Mouse (Mus musculus): ENCODE measurements around the gene Sox5. TPM values are rescaled to one million over a fixed set of nuclear protein-coding genes. Genes with fewer than 3 reads are reported as not detected.

Gene Sox5
- total RNA-seq, 2 experiments from 2014 or later: 0.64 to 0.70 TPM

DNA sequence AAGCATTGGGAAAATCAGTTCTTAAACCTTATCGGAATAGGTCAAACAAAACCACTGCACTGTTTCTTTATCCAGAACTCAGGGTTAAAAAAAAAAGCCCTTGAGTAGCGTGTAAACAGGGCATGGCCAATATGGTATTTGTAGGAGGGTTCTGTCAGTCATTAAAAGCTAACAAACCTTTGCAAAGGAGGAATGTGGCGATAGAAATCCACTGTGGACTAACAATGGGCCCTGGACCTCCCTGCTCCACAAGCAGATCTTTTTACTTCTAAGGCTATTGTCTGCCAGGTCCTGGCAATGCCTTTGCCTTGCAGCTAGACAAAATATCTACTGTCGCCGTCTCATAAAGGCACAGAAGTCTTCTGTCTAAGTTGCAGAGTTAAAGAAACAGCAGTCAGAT, 738.8 kb downstream of the Sox5 start:
- no peak for DNase-seq

DNA sequence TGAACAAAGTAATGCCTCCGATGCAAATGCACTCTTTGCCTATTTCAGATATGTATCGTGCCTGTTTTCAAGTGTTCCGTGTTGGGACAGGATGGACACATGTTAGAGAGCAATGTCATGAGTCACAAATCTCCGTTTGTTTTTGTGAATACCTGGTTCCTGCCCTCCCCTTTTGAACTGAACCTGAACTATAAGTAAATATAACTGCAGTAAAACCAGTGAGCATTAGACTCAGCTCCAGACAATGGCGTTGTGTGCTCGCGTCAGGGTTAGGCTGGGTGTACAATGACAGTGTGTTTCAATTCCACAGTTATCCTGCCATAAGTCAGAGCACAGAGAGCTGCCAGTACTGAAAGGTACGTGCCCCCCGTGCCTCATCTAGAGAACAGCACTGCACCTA, 739.8 kb downstream of the Sox5 start:
- no peak for DNase-seq

DNA sequence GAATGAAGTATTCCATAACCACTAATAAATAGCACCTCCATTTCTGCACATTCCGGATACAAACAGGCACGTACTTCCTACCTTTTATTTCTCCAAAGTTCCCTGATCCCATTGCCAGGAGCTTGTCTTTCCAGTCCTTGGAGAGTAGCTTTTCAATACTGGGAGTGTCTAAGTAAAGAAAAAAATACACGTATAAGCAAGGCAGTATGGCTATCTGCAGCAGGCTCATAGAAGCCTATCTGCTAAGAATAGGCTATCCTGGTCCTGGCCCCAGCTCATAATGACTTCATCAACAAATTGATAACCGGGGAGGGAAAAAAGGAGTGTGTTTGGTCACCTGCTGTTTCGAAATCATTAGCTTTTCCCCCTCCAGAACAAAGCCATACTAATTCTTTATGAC, 740.6 kb downstream of the Sox5 start:
- DNase-seq: no peak

DNA sequence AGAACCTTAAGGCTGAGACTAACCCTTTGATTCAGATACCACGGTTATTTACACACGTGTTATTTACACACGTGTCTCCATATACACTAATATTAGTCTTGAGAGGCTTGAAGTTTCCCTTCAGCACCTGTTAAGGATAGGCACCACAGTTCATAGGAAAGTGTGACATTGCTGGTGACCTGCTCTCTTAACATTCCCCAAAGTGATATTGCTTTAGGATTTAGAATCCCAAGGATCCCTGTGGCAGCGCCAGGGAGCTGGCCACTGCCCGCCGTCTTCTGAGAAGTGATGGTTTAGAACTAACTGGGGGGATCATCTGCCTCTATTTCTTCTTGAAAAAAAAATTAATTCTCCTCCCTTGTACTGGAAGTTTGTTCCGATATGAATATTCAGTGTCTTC, 741.4 kb downstream of the Sox5 start:
- DNase-seq: no peak

DNA sequence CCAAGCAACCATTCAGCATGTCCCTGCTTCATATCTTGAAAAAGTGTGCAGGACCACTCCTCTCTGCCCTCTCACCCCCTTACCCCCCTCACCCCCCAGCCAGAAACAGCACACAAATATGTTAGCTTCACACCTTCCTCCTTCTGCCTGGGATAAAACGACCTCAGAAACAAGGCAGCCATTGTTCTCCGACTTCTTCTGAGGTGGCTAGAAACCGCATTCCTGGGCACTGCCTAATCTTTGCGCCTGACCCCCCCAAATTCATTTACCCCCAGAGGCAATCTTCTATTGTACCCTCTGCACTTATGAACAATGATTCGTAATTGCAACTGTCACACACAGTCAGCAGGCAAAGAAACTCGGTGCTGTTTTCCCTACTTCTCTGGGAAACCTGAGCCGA, 742.6 kb downstream of the Sox5 start:
- no peak for DNase-seq

DNA sequence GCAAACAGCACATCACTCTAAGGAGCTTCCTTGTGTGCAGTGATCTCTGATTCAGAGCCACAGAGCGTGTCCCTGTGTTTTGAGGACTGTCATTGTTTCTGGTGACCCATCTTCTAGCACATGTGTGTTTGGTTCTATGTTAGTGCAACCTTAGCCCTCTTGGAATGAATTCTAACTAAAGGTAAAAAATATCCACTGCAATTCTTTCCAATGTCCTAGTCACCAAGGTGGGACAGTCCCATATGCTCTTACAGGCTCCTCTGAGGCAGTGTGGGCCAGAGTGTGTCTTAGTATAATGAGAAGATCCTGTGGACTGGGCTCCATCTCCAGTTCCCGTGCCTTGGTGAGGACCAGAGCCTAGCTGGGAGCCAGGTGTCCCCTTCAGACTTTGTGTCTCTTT, 748.6 kb downstream of the Sox5 start:
- no peak for DNase-seq

DNA sequence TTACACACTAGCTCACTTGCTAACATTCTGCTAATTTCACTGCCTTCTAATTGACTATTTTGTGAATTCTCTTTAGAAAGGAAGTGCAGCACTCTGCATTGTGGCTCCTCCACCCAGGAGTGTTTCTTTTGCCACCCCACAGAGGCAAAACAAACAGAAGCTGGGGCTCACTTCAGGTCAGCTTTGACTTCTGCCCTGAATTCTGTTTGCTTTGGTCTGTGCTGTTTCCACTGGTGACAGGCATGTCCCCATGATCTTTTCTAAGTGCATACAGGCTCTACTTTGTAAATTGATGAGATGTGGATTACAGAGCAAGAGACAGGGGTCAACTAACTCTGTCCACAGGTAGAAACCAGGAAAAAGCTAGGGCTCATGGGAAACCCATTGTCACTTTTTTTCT, 764.8 kb downstream of the Sox5 start:
- no peak for DNase-seq

DNA sequence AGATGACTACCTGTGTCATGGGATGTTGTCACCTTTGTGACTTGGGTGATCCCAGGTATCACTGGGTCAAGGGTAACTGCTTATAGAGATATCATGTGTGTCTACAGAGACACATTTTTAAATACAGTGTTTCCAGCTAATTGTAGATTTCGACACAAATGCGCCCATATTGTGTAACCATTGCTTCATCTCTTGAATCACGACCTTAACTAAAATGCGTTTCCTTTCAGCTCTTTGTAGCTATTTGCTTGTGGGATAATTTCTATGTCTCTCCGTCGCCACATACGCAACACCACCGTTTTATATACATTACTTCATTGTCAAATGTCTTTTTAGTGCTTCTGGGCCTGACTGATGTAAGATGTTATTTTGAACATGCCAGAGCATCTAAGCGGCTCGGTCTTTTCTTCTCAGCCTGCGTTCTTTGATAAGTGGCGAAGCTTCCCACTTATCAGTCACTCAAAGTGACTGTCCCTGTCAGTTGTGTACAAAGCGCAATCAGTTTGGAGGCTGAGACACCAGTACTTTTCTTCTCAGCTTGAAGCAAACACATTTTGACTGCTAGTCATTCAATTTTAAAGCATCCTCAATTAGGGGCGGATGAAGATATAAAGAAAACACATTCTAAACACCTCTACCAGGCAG, 769.8 kb downstream of the Sox5 start:
- DNase-seq: no peak

DNA sequence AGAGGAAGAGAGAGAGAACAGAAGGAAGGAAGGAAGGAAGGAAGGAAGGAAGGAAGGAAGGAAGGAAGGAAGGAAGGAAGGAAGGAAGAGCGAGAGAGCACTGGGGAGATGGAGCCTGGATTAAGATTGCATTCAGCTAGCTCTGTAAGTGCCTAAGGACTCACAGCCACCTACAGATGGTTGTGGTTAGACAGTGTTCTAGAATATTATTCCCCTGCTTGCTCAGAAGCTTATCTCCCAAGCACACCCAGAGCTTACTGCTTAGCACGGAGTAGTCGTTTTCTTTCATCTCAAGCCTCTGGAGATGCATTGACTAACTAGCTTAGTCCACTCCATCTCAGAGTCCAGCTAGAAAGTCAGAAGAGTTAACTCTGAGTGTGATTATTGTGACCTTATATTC, 770.8 kb downstream of the Sox5 start:
- DNase-seq: no peak

DNA sequence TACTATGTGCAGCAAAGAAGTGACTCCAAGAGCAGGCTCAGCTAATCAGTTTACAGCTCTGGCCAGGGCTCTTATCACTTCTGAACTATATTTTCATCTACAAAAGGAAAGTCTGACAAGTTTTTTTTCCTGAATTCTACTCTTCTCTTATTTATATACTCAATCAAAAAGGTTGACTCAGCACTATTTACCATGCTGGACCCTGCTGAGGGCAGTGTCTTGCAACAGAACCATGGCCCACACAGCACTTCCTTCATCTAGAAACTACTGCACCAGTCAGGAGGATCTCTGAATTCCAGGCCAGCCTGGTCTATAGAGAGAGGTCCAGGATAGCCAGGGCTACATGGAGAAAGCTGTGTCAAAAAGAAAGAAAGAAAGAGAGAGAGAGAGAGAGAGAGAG, 771.5 kb downstream of the Sox5 start:
- DNase-seq: no peak

DNA sequence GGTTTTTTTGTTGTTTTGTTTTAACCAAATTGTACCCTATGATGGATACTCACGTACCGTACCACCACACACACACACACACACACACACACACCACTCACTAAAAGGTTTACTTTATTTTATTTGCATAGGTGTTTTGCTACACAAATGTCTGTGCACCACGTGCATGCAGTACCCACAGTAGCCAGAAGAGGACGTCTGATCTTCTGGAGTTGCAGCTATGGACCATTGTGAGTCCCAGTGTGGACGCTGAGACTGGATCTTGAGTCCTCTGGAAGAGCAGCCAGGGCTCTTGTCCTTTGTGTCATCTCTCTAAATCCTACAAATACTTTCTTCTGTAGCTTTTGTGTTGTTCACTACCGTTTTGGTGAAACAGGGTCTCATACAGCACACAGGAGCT, 776.6 kb downstream of the Sox5 start:
- no peak for DNase-seq

DNA sequence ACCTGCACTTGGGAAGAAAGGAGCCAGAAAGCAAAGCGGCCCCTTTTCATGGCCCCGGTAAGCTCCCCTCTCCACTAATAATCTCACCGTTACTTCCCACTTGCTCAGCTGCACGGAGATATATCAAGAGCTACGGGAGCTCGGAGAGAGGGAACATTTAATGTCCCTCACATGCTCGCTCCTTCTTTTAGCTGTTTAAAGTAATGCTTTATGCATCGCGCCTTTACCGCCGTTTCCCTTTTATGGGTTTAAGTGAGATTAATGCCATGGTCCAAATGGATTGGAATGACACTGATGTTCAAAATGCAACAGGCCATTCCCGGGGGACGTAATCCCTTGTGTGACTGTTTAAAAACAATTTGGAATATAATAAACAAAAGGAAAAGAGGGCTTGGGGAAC, 783.6 kb downstream of the Sox5 start:
- DNase-seq: no peak

DNA sequence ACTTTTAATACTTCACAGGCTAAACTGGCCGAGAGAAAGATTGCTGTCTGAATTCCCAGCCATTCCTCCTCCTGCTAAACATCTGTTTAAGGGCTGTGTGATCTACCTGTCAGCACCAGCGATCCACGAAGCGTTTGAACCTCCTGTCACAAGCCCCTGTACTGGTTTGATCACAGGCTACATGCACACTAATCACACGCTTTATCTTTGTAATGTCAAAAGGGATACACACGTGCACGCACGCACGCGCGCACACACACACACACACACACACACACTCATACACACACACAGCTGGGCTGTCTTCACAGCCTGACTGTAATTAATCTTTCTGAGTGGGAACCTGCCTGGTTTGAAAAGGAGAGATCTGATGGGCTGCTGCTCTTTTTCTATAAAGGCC, 784.2 kb downstream of the Sox5 start:
- no peak for DNase-seq

DNA sequence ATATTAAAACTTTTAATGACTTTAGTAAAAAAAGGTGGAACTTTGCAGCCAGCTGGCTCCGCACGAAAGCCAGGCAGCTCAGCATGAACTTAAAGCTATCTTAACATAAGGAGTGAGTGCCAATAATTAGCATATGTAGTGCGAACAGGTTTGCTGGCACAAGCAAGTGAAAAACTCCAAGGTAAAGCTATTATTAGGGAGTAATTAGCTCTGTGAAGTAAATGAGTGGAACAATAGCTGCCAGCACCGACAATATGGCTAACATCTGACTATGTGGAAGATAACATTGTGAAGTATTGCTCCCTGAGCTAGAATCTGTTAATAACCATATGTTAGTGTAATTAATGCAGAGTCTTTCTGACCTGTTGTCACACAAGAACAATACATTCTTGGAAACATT, 786.7 kb downstream of the Sox5 start:
- no peak for DNase-seq

DNA sequence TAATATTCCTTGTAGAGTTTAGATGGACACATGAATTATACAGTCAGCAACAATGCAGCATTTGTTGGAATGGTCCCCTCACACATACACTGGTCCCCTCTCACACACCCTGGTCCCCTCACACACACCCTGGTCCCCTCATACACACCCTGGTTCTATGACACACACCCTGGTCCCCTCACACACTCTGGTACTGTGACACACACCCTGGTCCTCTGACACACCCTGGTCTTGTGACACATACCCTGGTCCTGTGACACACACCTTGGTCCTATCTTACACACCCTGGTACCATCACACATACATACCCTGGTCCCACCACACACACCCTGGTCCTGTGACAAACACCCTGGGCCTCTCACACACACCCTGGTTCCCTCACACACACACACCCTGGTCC, 794.2 kb downstream of the Sox5 start:
- no peak for DNase-seq

DNA sequence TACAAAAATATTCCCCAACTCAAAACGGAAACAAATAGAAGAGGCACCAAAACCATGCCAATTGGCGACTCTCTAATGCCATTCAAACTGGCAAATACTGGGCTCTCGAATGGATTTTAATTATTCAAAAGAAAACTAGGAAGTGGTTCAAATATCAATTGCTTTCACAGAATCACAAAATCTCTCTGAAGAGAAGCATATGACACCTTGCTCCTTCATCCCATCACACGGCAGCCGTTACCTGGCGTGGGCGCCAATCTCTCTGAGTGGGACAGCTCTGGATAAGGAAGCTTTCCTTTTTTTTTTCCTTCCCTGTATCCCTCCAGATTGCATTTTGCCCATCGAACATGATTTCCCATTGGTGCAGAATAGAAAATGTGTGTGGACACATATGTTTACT, 801.6 kb downstream of the Sox5 start:
- no peak for DNase-seq

DNA sequence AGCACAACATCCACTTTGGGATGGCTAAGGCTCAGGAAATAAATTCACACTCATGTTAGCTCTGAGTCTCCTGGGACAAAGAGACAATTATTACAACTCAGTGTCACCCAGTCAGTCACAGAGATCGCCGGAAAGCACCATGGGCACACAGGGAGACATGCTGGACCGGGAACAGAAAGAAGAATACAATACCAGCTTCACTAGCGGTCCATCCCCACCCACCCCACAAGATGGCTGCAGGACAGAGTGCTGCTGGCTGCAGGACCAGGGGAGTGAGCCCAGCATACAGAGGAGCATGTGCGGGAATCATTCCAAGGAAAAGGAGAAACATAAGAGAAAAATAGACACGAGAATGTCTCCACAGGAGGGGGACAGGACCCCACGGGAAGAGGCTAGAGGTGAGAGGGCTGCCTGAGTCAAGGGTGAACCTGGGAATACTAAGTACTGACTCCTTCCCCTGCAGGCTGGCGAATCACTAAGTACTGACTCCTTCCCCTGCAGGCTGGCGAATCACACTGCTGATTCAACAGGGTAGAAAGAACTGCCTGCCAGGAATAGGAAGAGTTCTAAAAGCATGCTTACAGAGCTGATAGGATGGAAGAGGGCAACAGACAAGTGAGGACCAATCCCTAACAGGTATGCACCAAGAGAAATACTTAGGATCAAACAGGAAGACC, 813.9 kb downstream of the Sox5 start:
- DNase-seq: no peak

DNA sequence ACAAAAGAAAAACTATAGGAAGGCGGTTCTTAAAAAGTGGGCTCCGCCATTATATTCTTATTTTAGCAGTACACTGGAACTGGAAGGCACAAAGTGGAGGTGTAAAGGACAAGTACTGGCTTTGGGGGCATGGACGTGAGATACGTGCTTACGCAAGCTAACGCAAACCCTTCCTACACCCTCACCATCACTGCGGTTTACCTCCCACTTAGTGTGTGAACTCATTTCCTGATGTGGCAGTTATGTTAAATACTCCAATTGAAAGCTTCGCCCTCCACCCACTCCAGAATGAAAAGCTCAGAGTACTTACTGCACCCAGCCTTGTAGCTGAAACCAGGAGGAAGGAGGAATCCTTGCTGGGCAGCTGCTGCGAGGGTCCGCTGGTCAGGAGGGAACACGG, 821.3 kb downstream of the Sox5 start:
- no peak for DNase-seq

DNA sequence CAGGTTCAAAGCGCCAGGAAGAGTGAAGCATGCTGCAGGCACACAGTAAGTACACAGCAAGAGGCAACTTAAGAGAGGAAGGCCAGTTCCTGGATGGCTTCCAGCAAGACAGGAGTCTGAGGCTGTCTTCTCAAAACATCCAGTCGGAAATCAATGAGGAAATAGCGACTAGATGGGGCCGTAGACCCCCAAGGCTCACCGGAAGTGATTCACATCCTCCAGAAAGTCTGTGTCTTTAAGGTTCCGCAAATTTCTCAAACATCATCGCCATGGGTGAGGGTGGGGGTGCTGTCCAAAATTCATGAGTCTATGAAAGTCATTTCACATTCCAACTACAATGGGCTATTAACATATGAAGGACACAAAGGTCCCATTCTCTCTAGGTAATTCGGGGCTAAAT, 821.7 kb downstream of the Sox5 start:
- DNase-seq: no peak

DNA sequence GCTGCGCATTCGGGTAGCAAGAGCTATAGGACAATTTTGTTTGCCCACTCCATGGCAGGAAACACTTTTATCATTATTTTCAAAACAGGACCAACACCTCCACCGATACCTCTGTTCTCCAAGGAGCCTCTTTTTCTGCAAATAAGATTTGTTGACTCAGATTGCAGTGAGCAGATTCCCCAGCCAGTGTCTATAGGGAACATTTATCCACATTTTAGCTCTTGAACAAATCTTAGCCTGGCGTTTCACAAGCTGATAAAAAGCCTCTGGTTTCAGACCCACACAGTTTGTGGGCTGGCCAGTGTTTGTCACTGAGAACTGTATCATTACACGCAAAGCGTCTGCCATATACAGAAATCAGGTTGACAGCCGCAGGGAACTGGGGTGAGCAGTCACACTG, 823.4 kb downstream of the Sox5 start:
- DNase-seq: no peak

DNA sequence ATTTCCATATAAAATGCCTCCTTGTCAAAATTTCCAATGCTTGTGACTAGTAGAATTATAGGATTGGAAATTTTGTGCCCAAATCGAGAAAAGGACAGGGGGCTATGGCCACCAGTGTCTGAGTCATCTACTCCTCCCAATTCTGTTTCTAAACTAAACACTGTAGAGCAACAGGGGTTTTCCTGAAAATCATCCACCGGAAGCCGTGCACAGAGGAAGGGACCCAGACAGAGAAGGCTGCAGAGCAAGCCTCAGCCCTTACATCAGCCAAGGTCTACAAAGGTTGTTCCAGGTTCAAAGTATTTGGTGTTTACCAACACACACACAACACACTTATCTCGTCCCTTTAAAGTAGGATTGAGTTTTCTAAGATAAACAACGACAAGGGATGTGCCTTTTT, 824.7 kb downstream of the Sox5 start:
- no peak for DNase-seq

DNA sequence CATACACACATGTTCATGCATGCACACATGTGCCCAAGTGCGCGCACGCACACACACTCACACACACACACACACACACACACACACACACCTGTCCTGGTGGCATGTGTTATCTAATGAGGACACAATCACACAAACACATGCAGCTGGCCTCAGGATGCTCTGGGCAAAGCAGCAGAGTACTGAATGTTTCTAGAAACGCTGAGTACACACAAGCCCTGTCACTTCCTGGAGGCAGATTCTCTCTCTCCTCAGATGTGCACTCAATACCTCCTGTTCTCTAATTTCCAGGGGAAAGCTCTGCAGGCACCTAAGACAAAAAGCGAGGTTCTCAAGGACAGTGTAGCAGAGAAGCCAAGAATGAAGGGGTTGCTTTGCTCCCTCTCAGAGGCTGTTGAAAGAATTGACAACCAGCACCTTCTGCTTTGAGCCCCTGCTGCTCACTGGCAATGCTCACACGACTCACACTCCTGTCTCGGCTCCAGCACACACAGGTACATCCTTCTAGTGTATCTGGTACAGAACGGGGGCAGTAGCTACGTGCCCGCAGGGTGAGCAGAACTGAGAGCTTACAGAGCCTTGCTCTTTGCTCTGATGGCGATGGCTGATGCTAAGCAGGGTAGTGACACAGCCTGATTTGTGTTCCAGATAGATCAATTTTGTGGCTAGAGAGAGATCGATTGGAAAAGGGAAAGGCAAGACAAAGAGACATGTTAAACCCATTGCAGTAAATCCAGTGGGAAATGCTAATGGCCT, 833.0 kb downstream of the Sox5 start:
- DNase-seq: no peak

DNA sequence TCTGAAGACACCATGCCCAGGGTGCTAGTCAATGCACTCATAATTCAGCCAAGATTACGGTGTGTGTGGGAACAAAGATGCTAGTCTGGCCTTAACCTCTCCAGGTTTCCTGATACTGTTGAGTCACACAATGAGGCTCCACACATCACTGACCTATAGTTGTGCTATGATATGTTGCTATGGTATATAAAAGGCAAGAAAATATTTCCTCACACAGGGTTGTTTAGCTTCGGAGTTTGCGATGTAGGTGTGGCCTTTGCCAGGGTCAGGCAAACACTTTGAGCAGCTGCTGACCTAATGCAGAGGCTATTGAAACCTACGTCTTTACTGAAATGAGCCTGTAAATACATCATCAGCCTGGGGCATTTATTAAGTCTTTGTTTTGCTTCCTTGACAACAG, 833.7 kb downstream of the Sox5 start:
- no peak for DNase-seq

DNA sequence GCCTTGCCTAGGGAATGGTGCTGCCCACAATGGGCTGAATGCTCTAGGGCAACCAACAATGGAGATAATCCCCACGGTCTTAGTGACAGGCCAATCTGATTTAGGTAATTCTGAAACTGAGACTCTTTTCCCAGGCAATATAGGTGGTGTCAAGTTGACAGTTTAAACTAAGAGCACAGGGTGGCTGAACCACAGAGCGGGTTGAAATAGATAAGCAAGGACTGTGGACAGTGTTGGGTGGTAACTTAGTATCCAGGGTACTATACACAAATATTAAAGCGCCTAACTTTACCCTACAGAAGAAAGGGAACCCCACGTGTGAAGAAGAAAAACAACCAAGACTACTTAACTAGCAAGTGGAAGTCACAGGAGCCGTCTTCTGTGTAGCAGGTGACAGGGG, 838.7 kb downstream of the Sox5 start:
- no peak for DNase-seq

Data from gastrocnemius, postnatal 25 days (tissue).